Mouse (Mus musculus): ENCODE data around the gene Pank3.
"Not testable (repeated sequence)": the region's sequence is repeated elsewhere in the genome, so short reads cannot be mapped to it uniquely, and the experiment has no call there.

The Pank3 gene

DNA sequence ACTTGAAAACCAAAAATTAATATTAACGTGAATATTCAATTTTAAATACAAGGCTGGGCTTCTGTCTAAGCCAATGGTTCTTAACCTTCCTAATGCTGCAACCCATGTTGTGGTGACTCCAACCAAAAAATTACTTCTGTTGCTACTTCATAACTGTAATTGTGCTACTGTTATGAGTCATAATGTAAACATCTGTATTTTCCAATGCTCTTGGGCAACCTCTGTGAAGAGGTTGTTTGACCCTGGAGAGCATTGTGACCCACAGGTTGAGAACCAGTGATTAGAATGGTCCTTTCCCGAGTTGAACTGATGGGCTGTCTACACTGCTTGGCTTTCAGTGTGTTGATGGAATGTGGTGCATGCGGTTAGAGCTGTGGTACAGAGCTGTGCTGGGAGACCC lies 7.2 kb downstream of the Pank3 start:
- DNase-seq (ENCODE audit: low read depth, low spot score) = no peak

DNA sequence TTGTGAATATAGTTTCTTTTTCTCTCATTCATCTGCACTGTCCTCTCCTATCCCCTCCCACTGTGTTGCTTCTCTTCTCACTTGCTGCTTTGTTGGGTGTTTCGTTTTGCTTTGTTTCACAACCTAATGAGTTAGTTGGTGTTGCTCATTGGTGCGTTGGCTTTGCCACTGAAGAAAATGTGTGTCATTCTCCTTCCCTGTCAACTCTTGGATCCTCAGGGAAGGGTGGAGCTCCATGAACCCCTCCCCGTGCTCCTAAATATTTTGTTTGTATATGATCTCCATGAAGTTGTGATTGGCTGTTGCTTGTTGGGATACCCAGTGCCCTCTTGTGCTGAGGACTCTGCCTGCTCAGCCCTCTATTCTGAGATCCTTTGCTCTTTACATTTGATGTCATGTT lies 11.1 kb downstream of the Pank3 start:
- DNase-seq (ENCODE audit: low read depth, low spot score) = no peak

GRCm38 (mm10) chr11:35782444-35782843 lies 13.2 kb downstream of the Pank3 start:
- no peak for DNase-seq (ENCODE audit: low read depth, low spot score)

DNA sequence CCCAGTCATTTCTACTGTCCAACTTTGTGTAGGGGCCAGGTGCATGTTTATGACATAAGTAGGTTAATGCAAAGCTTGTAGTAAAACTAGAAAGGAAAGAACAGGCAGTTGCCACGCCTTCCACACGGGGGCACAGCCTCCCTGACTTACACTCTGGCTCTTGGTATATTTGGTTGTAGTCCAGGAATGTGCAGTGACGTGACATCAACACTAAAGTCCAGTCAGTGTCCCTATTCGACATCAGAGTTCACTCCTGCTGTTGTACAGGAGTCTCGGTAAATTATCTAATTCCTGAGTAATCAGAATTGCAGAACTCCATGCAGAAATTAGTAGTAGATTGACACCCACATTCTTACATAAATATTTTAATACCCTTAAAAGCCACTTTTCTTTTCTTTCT lies 13.8 kb downstream of the Pank3 start:
- no peak for DNase-seq (ENCODE audit: low read depth, low spot score)

- DNase-seq (ENCODE audit: low read depth, low spot score) = no peak
Observed at GRCm38 (mm10) chr11:35784002-35784401, 14.7 kb downstream of the Pank3 start.

GRCm38 (mm10) chr11:35784537-35784936 lies 15.3 kb downstream of the Pank3 start:
- DNase-seq (ENCODE audit: low read depth, low spot score) = peak; percentile 8

- no peak for DNase-seq (ENCODE audit: low read depth, low spot score)
Observed at GRCm38 (mm10) chr11:35788443-35788842, 19.2 kb downstream of the Pank3 start.

DNA sequence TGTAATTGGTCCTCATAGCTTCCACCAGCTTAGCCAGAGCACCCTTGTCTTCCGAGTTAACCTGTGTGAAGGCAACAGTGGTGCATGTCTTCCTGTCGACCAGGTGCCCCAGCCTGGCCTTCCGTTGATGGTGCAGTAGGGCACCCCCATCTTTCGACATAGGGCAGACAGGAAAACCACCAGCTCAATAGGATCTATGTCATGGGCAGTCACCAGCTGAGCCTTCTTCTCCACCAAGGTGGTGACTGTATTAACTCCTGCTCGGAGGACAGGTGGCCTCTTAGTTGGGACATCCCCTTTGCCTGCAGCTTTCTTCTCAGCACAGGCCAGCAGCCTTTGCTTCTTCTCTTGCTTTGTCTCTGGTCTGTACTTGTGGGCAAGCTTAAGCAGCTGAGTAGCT lies 23.5 kb downstream of the Pank3 start:
- DNase-seq (ENCODE audit: low read depth, low spot score) = not testable (repeated sequence)

DNA sequence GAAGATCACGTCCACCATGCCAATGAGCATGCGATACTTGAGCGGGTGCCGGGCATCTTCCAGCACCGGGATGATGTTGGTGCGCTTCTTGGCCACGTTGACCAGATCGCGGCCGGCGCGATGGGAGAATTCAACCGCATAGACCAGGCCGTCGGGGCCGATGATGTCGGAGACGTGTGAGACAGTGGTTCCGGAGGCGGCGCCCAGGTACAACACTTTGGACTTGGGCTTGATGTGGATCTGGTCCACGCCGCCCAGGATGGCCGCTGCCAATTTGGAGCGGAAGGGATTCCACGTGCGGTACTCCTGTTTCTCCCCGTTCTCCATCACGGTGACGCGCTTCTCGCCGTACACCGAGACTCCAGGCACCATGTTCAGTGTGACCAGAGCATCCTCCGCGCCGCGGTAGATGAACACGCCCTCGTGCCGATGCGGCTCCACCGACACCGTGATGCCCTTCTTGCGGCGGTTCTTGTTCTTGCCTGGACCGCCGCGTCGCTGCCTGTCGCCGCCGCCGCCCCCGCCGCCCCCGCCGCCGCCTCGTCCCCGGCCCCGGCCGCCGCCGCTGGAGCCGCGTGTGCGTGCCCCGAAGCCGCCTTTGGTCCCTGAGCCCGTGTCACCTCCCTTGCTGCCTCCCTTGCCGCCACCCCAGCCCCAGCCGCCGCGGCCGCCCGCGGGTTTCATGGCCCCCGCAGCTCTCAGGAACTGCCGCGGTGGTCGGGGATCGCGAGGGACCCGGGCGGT lies 28.6 kb downstream of the Pank3 start:
- DNase-seq (ENCODE audit: low read depth, low spot score) = no peak

- no peak for DNase-seq (ENCODE audit: low read depth, low spot score)
Observed at GRCm38 (mm10) chr11:35798495-35798820, 29.2 kb downstream of the Pank3 start.

- DNase-seq (ENCODE audit: low read depth, low spot score) = peak; percentile 16
Observed at GRCm38 (mm10) chr11:35798874-35799273, 29.6 kb downstream of the Pank3 start, which contains the start of gene Fbll1. Gene Fbll1 (minus strand): TSS chr11:35798884.

DNA sequence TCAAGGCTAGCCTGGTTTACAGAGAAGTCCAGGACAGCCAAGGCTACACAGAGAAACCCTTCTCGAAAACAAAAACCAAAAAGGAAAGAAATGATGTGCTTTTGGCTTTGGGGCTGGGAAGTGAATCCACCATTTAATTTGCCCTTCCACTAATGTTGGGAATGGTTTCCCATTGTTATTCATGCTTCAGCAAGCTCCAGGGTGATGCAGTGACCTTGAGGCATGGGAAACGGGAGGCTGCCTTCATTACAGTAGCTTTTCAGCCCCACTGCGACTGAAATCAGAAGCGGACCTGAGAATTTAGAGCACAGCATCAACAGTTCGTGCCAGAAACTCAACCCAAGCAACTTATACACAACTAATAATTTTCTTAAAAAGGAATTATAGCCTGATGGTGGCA lies 32.0 kb downstream of the Pank3 start:
- DNase-seq (ENCODE audit: low read depth, low spot score) = no peak

GRCm38 (mm10) chr11:35811458-35811857 lies 42.2 kb downstream of the Pank3 start:
- DNase-seq (ENCODE audit: low read depth, low spot score) = no peak

DNA sequence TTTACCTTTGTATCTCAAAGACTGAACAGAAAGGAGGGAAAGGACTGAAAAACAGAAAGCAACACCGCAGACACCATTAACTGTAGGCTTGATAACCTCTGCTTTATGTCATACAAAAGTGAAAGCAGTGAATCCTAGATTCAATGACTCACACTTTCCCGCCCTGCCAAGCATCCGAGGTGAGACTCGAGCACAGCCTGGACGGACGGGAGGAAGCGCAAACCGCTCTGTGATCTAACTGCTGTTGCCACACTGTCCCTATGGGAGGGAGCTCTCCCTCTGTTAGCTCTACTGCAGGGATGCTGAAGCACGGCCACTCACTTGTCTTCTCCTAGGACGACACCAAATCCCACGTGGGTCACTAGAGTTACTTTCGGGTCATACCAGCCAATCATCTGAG lies 47.0 kb downstream of the Pank3 start:
- DNase-seq (ENCODE audit: low read depth, low spot score) = no peak

DNA sequence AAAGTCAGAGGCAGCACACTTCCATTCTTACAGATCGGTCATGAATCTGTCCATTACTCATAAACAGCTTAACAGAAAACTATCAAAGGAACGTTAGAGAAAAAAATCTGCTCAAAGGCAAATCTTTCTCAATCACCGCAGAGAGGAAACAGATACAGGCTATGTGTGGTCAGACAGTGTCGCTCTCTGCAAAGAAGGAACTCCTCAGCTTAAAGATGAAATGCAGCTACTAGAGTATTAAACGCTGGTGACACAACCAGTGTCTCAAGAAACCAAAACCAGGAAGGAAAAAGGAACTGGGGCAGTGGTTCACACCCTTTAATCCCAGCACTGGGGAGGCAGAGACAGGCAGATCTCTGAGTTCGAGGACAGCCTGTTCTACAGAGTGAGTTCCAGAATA lies 58.4 kb downstream of the Pank3 start:
- no peak for DNase-seq (ENCODE audit: low read depth, low spot score)

- no peak for DNase-seq (ENCODE audit: low read depth, low spot score)
Observed at GRCm38 (mm10) chr11:35832139-35832538, 62.9 kb downstream of the Pank3 start.

DNA sequence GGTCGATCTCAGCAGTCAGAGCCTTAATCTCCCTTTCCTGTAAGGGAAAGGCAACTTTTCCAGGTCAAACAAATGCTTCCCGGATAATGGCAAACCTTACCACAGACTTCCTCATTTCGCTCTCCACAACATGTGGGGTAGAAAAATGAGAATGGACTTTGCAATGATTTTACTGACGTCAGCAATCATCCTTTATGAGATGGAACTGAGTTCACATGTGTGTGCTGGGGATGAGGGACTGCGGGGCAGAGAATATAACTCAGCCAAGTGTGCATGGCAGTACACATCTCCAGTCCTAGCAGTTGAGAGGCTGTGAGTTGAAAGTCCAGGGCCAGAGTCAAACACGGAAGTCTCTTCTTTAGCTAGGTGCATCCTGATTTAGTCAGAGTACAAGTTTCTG lies 64.0 kb downstream of the Pank3 start:
- no peak for DNase-seq (ENCODE audit: low read depth, low spot score)

GRCm38 (mm10) chr11:35834022-35834760 lies 64.9 kb downstream of the Pank3 start, which contains the start of gene Rars:
Gene Rars (minus strand): TSS chr11:35834506.
- peak; percentile 96 for DNase-seq (ENCODE audit: low read depth, low spot score)

- DNase-seq (ENCODE audit: low read depth, low spot score) = no peak
Observed at GRCm38 (mm10) chr11:35837156-35838126, 68.2 kb downstream of the Pank3 start.

GRCm38 (mm10) chr11:35838345-35839338 lies 69.4 kb downstream of the Pank3 start:
- peak; percentile 83 for DNase-seq (ENCODE audit: low read depth, low spot score)

GRCm38 (mm10) chr11:35840282-35840681 lies 71.0 kb downstream of the Pank3 start:
- peak; percentile 59 for DNase-seq (ENCODE audit: low read depth, low spot score)

All from CD4-positive, CD25-positive, alpha-beta regulatory T cell, adult 2 months (primary cell).